Mouse (Mus musculus) ES-Bruce4 (cell line): ENCODE results near the gene Tnfrsf25.
A peak's percentile ranks its signal among the peaks of the same experiment; 100 is the strongest.

ENCODE experiments used
- CTCF ChIP-seq: IDR thresholded peaks from one replicate; pipeline ENCODE4 v1.8.1; 2011; ENCODE audit warnings: low read depth, low read length
- POLR2A ChIP-seq: IDR thresholded peaks from one replicate; pipeline ENCODE4 v1.8.1; 2011; ENCODE audit warnings: low read length; ENCODE audit not compliant: insufficient read depth

DNA sequence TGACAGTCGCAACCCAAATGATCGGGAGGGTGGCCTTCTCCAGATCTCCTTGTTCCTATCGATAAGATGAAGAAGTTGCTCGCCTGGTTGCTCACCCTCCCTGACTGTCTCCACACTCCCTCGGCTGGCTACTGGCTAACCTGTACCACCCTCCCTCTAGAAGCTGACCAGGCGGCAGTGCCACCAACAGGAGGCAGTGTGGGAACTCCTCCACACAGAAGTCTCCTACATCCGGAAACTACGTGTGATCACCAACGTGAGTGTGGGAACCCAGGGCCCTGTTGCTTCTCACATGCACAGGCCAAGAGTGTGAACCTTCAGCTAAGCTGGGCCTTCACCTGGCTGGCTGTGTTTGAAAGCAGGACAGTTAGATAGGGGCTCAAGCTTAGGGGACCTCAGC is 9.0 kb upstream of the Tnfrsf25 start:
- TF ChIP-seq CTCF: peak; percentile 53
- no peak for TF ChIP-seq POLR2A
